Mouse (Mus musculus) CH12.LX (cell line): Measurements from ENCODE around the gene Asphd1. TPM values are rescaled to one million over a fixed set of nuclear protein-coding genes. Genes with fewer than 3 reads are reported as not detected.
A peak's percentile ranks its signal among the peaks of the same experiment; 100 is the strongest.

ENCODE experiments used
- DNase-seq: peaks from one replicate; pipeline ENCODE4 v3.0.0-alpha.2; 2013; ENCODE audit errors: extremely low read depth
- H3K27ac ChIP-seq: 2 replicates; pipeline ENCODE4 v1.5.1; 2012; ENCODE audit warnings: low read depth, mild to moderate bottlenecking, control low read depth, moderate library complexity; ENCODE audit not compliant: insufficient read depth
- H3K27me3 ChIP-seq: replicated peaks from 2 replicates; pipeline ENCODE3; 2012; ENCODE audit warnings: inconsistent platforms
- H3K36me3 ChIP-seq, 2 experiments: replicated peaks in 1 of 2; 2 replicates each; pipeline versions ENCODE3 to v1.6.1; 2012; ENCODE audit warnings: inconsistent platforms in 1 of 2, low read length in 1 of 2, mild to moderate bottlenecking in 1 of 2, mixed read lengths in 1 of 2, moderate library complexity in 1 of 2; ENCODE audit not compliant: control insufficient read depth in 1 of 2, insufficient read depth in 1 of 2
- H3K4me1 ChIP-seq, 2 experiments: 2 replicates each; pipeline ENCODE4 v1.6.1; 2012; ENCODE audit warnings: inconsistent platforms in 1 of 2, moderate library complexity in 1 of 2; ENCODE audit not compliant: insufficient read depth in 2 of 2, control insufficient read depth in 1 of 2
- H3K4me2 ChIP-seq: 2 replicates; pipeline ENCODE4 v1.6.1; 2012; ENCODE audit warnings: low read depth, mild to moderate bottlenecking, control low read depth; ENCODE audit not compliant: poor library complexity, insufficient read depth, severe bottlenecking
- H3K4me3 ChIP-seq, 3 experiments: fragments of 150-350 bp in 1 of 3; sonication (generic) in 1 of 3; replicated peaks in 1 of 3; 2 replicates each; pipeline versions ENCODE3 to v1.5.1; 2011 to 2012; ENCODE audit warnings: low read depth in 2 of 3, low read length in 2 of 3, mild to moderate bottlenecking in 2 of 3, moderate library complexity in 2 of 3, control low read depth in 1 of 3, improper control_type of control experiment in 1 of 3, inconsistent platforms in 1 of 3, mixed read lengths in 1 of 3; ENCODE audit not compliant: poor library complexity in 1 of 3
- H3K79me2 ChIP-seq: replicated peaks from 2 replicates; pipeline ENCODE4 v1.6.1; 2012; ENCODE audit warnings: mild to moderate bottlenecking, moderate library complexity; ENCODE audit not compliant: control insufficient read depth, poor library complexity, insufficient read depth, severe bottlenecking; ENCODE audit errors: extremely low read depth
- H3K9ac ChIP-seq: 2 replicates; pipeline ENCODE4 v1.6.1; 2012; ENCODE audit warnings: low read depth, mild to moderate bottlenecking, control low read depth, moderate library complexity; ENCODE audit not compliant: insufficient read depth
- H3K9me3 ChIP-seq: replicated peaks from 2 replicates; pipeline ENCODE3; 2012; ENCODE audit warnings: low read length, inconsistent platforms, mixed read lengths
- BHLHE40 ChIP-seq: IDR thresholded peaks from 2 replicates; pipeline ENCODE4 v1.6.1; 2011; ENCODE audit warnings: mild to moderate bottlenecking, low read depth, low read length, improper control_type of control experiment
- CHD2 ChIP-seq: IDR thresholded peaks from 2 replicates; pipeline ENCODE4 v1.6.1; 2011; ENCODE audit warnings: low read length, improper control_type of control experiment
- CTCF ChIP-seq, 2 experiments: IDR thresholded peaks in 1 of 2; conservative IDR thresholded peaks in 1 of 2; 2 replicates each; pipeline ENCODE4 v1.5.1; 2011 to 2012; ENCODE audit warnings: low read depth in 2 of 2, low read length in 2 of 2, improper control_type of control experiment in 1 of 2, inconsistent platforms in 1 of 2, mild to moderate bottlenecking in 1 of 2, moderate library complexity in 1 of 2
- E2F4 ChIP-seq: IDR thresholded peaks from 2 replicates; pipeline ENCODE4 v1.6.1; 2011; ENCODE audit warnings: low read depth, low read length, improper control_type of control experiment; ENCODE audit not compliant: insufficient replicate concordance
- EP300 ChIP-seq: IDR thresholded peaks from 2 replicates; pipeline ENCODE4 v1.6.1; 2011; ENCODE audit warnings: low read length, improper control_type of control experiment
- ETS1 ChIP-seq: conservative IDR thresholded peaks from 2 replicates; pipeline ENCODE4 v1.6.1; 2012; ENCODE audit warnings: low read depth, mild to moderate bottlenecking, inconsistent platforms, low read length, improper control_type of control experiment, moderate library complexity
- GABPA ChIP-seq: IDR thresholded peaks from 2 replicates; pipeline ENCODE4 v1.6.1; 2012; ENCODE audit warnings: low read depth, low read length, improper control_type of control experiment, inconsistent platforms; ENCODE audit not compliant: insufficient replicate concordance
- HCFC1 ChIP-seq: IDR thresholded peaks from 2 replicates; pipeline ENCODE4 v1.6.1; 2012; ENCODE audit warnings: low read depth, mild to moderate bottlenecking, inconsistent platforms, low read length, improper control_type of control experiment
- IRF4 ChIP-seq: IDR thresholded peaks from 2 replicates; pipeline ENCODE4 v1.6.1; 2014; ENCODE audit warnings: low read depth, mild to moderate bottlenecking, inconsistent platforms, low read length, improper control_type of control experiment
- JUND ChIP-seq: conservative IDR thresholded peaks from 2 replicates; pipeline ENCODE4 v1.6.1; 2011; ENCODE audit warnings: low read depth, low read length, improper control_type of control experiment
- MAZ ChIP-seq: IDR thresholded peaks from 2 replicates; pipeline ENCODE4 v1.6.1; 2012; ENCODE audit warnings: low read depth, mild to moderate bottlenecking, inconsistent platforms, low read length, improper control_type of control experiment, moderate library complexity
- MXI1 ChIP-seq: IDR thresholded peaks from 2 replicates; pipeline ENCODE4 v1.6.1; 2011; ENCODE audit warnings: mild to moderate bottlenecking, low read depth, low read length, improper control_type of control experiment
- NELFE ChIP-seq: IDR thresholded peaks from 2 replicates; pipeline ENCODE4 v1.6.1; 2011; ENCODE audit warnings: low read depth, low read length, improper control_type of control experiment
- NRF1 ChIP-seq: IDR thresholded peaks from 2 replicates; pipeline ENCODE4 v1.6.1; 2014; ENCODE audit warnings: low read depth, mild to moderate bottlenecking, inconsistent platforms, low read length, improper control_type of control experiment, moderate library complexity
- PAX5 ChIP-seq: IDR thresholded peaks from 2 replicates; pipeline ENCODE4 v1.6.1; 2012; ENCODE audit warnings: low read length, inconsistent platforms, mixed read lengths
- POLR2AphosphoS2 ChIP-seq: IDR thresholded peaks from 2 replicates; pipeline ENCODE4 v1.6.1; 2011; ENCODE audit warnings: low read depth, low read length, improper control_type of control experiment
- RAD21 ChIP-seq: IDR thresholded peaks from 2 replicates; pipeline ENCODE4 v1.6.1; 2011; ENCODE audit warnings: low read depth, mild to moderate bottlenecking, low read length, improper control_type of control experiment, moderate library complexity
- RCOR1 ChIP-seq: conservative IDR thresholded peaks from 2 replicates; pipeline ENCODE4 v1.6.1; 2012; ENCODE audit warnings: low read depth, mild to moderate bottlenecking, inconsistent platforms, low read length, improper control_type of control experiment
- SIN3A ChIP-seq: IDR thresholded peaks from 2 replicates; pipeline ENCODE4 v1.6.1; 2012; ENCODE audit warnings: low read length, improper control_type of control experiment, inconsistent platforms
- TCF12 ChIP-seq: IDR thresholded peaks from 2 replicates; pipeline ENCODE4 v1.6.1; 2014; ENCODE audit warnings: low read depth, mild to moderate bottlenecking, inconsistent platforms, low read length, improper control_type of control experiment
- USF2 ChIP-seq: conservative IDR thresholded peaks from 2 replicates; pipeline ENCODE4 v1.6.1; 2011; ENCODE audit warnings: low read depth, low read length, improper control_type of control experiment
- ZKSCAN1 ChIP-seq: IDR thresholded peaks from 2 replicates; pipeline ENCODE4 v1.6.1; 2012; ENCODE audit warnings: low read depth, inconsistent platforms, low read length, improper control_type of control experiment, borderline replicate concordance
- ZMIZ1 ChIP-seq: IDR thresholded peaks from 2 replicates; pipeline ENCODE4 v1.6.1; 2012; ENCODE audit warnings: low read depth, mild to moderate bottlenecking, inconsistent platforms, low read length, improper control_type of control experiment
- ZNF384 ChIP-seq: IDR thresholded peaks from 2 replicates; pipeline ENCODE4 v1.6.1; 2012; ENCODE audit warnings: low read depth, low read length, improper control_type of control experiment, inconsistent platforms
- dilution Hi-C: fragments of 300-500 bp; cut with MboI; formaldehyde crosslinking; loops from 2 replicates; pipeline ENCODE4 v1.14.3; 2020; ENCODE audit warnings: low sequenced_read_pairs; ENCODE audit not compliant: extremely low pct_unique_long_range_greater_than_20kb, extremely low pct_ligation_motif_present
- in situ Hi-C: fragments of 300-500 bp; cut with MboI; formaldehyde crosslinking; loops from 3 replicates; pipeline ENCODE4 v1.14.3; 2019; ENCODE audit warnings: low sequenced_read_pairs, low pct_ligation_motif_present, low pct_unique_long_range_greater_than_20kb, mixed read lengths
- polyA plus RNA-seq: library from polyadenylated mRNA; unstranded; fragments of >175 nt; gene quantifications from 2 replicates; pipeline ENCODE4 v1.2.1, GENCODE M21; 2012; ENCODE audit warnings: low read depth; ENCODE audit not compliant: insufficient read length
- total RNA-seq, 2 experiments: library from RNA; depleted of rRNA; stranded (reverse); fragments of 300-350 nt in 1 of 2; fragments of >200 nt in 1 of 2; gene quantifications; 2 replicates each; pipeline ENCODE4 v1.2.3; 2012 to 2014

Asphd1 gene
- total and polyA plus RNA-seq, 3 experiments = 0.08 to 1.8 TPM; not detected in 1

DNA sequence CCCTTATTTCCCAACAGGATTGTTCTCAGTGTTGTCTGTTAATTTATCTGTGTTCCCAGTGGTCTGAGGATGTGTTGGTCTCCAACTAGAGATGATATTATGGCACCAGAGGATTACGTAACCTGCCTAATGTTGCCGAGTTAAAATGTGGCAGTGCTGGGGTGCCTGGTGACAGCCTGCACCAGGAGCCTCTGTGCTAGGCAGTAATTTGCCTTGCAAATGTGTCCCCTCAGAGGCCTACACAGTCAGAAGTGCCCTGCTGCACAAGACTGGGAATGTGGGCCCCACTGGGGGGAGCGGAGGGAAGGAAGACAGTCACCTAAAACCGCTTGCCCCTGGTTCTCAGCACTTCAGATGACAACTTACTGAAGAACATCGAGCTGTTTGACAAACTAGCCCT is 7.6 kb downstream of the Asphd1 start (continued):
- TF ChIP-seq HCFC1 (no peak; the same call in 1 of the 2 replicates), MXI1 (peak; percentile 36; the same call in 1 of the 2 replicates), E2F4 (no peak)

DNA sequence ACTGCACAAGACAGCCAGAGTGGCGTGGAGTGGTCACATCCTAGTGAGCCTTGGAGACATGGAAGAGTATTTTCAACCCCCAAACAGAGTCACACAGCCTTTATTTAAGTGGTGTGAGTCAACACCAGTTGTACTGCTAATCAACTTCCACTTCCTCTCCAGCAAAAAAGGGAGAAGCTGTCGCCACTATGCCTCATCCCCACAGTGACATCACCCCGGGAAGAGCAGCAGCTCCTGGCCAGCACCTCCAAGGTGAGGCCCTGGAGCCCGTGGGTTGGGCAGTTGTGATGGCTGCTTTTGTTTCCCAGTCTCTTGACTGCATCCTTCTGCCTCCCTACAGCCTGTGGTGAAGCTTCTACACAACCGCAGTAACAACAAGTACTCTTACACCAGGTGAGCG is 8.2 kb downstream of the Asphd1 start:
- dilution Hi-C loops = no loop called here
- peaks cover 23 to 73% of the 10 kb centered on the region in 2 experiments for H3K36me3 ChIP-seq
- no peaks in the 10 kb centered on the region for H3K27me3 ChIP-seq
- peaks cover 8% of the 10 kb centered on the region for H3K9me3 ChIP-seq
- TF ChIP-seq PAX5 = no peak
- 0 out of 2 replicates have a peak, but pooled peaks have one; percentile 4 for TF ChIP-seq SIN3A
- TF ChIP-seq ZKSCAN1 = no peak
- 0 out of 2 replicates have a peak, but pooled peaks have one; percentile 32 for TF ChIP-seq IRF4
- TF ChIP-seq CTCF (conservative IDR thresholded peaks at IDR 0.05 in 1 of 2, IDR thresholded peaks at IDR 0.05 in 1 of 2; ENCODE audit: low read depth in 2 of 2, low read length in 2 of 2) = no peak
- TF ChIP-seq BHLHE40 = 0 out of 2 replicates have a peak, but pooled peaks have one; percentile 9
- 0 out of 2 replicates have a peak, but pooled peaks have one; percentile 41 for TF ChIP-seq EP300
- TF ChIP-seq TCF12 = 0 out of 2 replicates have a peak, but pooled peaks have one; percentile 22
- TF ChIP-seq ETS1 = peak; percentile 25
- TF ChIP-seq, all 38 proteins: peak for 6
- peak overlapping the region; percentile 95 for H3K27ac ChIP-seq
- peak; percentile 42 for DNase-seq
- peak overlapping the region in 1 of 3 experiments; percentile 29 for H3K4me3 ChIP-seq
- peaks cover 3% of the 10 kb centered on the region for H3K79me2 ChIP-seq
- peaks cover 23 to 72% of the 10 kb centered on the region in 2 experiments for H3K4me1 ChIP-seq
- no peak overlapping the region for H3K9ac ChIP-seq
- H3K4me2 ChIP-seq = peak overlapping the region; percentile 81
- in situ Hi-C loops = no loop called here

DNA sequence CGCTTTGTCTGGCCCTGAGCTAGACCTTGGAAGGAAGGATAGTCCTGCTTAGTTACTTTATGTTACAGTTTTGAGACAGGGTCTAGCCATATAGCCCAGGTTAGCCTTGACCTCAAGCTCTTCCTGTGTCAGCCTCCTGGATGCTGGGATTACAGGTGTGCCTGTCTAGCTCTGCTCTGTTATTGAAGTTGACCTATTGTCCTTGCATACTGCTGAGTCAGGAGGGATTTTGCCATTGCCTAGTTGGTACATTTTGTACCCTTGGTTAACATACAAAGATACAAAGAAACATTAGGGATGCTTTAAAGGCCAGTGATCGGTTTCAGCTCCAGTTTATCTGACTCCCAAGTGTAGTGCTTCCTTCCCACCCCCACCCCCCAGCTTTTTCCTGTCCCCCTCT is 16.7 kb downstream of the Asphd1 start:
- TF ChIP-seq E2F4 = no peak
- TF ChIP-seq ZMIZ1 = no peak
- TF ChIP-seq BHLHE40 = no peak
- no peak for TF ChIP-seq RAD21
- no peak for TF ChIP-seq NRF1
- no peak for TF ChIP-seq SIN3A
- no peak for TF ChIP-seq GABPA
- TF ChIP-seq CTCF (conservative IDR thresholded peaks at IDR 0.05 in 1 of 2, IDR thresholded peaks at IDR 0.05 in 1 of 2; ENCODE audit: low read depth in 2 of 2, low read length in 2 of 2) = no peak
- no peak for TF ChIP-seq CHD2
- no peak for TF ChIP-seq USF2
- no peak for TF ChIP-seq MAZ
- no peak for TF ChIP-seq ZNF384
- no peak for TF ChIP-seq JUND
- TF ChIP-seq NELFE = no peak
- TF ChIP-seq RCOR1 = no peak
- no peak for TF ChIP-seq POLR2AphosphoS2
- peaks cover 21% of the 10 kb centered on the region for H3K79me2 ChIP-seq
- H3K4me2 ChIP-seq = no peak overlapping the region
- in situ Hi-C loops (no loop called here), dilution Hi-C loops (no loop called here)
- no peak overlapping the region for H3K27ac ChIP-seq
- H3K27me3 ChIP-seq = no peaks in the 10 kb centered on the region
- H3K36me3 ChIP-seq = peaks cover 31 to 70% of the 10 kb centered on the region in 2 experiments
- H3K4me3 ChIP-seq = no peak overlapping the region
- DNase-seq = no peak
- peaks cover 6 to 32% of the 10 kb centered on the region in 2 experiments; a peak in 3 of 4 replicates for H3K4me1 ChIP-seq
- peaks cover 7% of the 10 kb centered on the region for H3K9me3 ChIP-seq
- H3K9ac ChIP-seq = no peak overlapping the region
